Mouse (Mus musculus) cerebellum, postnatal 4 days (tissue): ENCODE measurements around the gene Rtn2.

Experiments
- DNase-seq, 2 experiments: peaks; one replicate each; pipeline ENCODE4 v3.0.0; 2022; ENCODE audit warnings: low spot score in 2 of 2, mixed read lengths in 1 of 2

Gene Rtn2

GRCm38 (mm10) chr7:19282385-19282784, at the start of gene Rtn2:
Gene Rtn2, plus strand, starts transcription at chr7:19282624.
- DNase-seq, result peak; percentile 68 to 89

GRCm38 (mm10) chr7:19234652-19235051, 47.8 kb upstream of the Rtn2 start:
- DNase-seq, result no peak

- DNase-seq, result no peak
Measured at GRCm38 (mm10) chr7:19235092-19235671, 47.2 kb upstream of the Rtn2 start.

GRCm38 (mm10) chr7:19236411-19236810, 46.0 kb upstream of the Rtn2 start:
- no peak for DNase-seq

GRCm38 (mm10) chr7:19238344-19238743, 44.1 kb upstream of the Rtn2 start:
- no peak for DNase-seq

- DNase-seq, result peak; percentile 87 to 92
Measured at GRCm38 (mm10) chr7:19239423-19239822, 43.0 kb upstream of the Rtn2 start.

GRCm38 (mm10) chr7:19239986-19240385, 42.4 kb upstream of the Rtn2 start:
- no peak for DNase-seq

- no peak for DNase-seq
Measured at GRCm38 (mm10) chr7:19240905-19241463, 41.4 kb upstream of the Rtn2 start.

GRCm38 (mm10) chr7:19242005-19242404, 40.4 kb upstream of the Rtn2 start:
- no peak for DNase-seq

DNA sequence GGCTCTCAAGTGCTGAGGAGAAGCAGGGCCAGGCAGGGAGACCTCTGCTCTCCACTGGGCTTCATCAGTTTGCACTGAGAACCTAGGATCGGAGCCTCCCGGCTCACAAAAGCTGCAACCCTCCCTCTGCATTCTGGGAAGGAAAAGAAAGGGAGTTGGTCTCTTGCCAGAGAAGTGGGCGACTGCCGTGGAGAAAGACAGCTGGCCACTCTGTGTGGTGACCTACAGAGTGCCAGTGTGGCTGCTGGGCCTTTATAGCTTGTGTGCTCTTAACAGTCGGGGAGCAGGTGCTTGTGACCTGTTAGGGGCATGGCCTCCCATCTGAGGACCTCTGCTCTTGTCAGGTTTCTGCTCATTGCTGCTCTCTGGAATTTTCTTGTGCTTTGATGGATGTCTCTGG, 38.6 kb upstream of the Rtn2 start:
- DNase-seq, result peak in 1 of 2 experiments; percentile 20

- DNase-seq, result no peak
Measured at GRCm38 (mm10) chr7:19245083-19245482, 37.3 kb upstream of the Rtn2 start.

DNA sequence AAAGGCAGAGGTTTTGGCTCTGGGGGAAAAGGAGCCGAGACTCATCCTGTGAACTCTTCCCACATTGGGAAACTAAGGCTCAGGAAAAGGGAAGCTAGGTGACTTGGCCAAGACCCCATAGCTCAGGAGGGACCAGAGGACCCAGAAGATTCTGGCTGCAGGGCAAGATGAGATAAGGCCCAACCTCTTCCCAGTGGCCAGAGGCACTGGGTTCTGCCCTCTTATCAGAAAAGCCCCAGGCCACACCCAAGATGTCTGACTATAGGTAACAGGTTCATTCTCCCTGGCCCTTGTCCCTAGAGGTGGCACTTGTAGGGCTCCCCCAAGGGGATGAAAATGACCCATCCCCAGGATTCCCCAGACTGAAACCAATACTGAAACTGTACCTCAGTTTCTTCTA, 35.6 kb upstream of the Rtn2 start:
- DNase-seq, result no peak

DNA sequence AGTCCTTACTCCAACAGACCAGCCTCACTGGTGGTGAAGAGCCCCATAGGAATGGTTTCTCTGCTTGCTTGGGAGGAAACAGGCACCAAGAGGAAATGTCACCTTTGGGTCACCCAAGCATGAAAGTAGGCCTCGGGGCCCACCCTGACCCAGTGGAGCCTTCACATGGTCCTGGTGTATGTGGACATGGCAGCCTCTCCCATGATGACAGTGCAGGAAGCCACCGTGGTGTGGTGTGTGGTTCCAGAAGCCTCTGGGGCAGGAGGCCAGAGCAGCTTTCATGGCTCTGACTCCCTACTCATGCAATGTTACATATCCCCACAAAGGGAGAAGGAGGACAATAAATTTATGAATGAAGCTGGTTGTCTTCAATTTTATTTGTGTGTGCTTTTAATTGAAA, 34.9 kb upstream of the Rtn2 start:
- DNase-seq, result no peak

DNA sequence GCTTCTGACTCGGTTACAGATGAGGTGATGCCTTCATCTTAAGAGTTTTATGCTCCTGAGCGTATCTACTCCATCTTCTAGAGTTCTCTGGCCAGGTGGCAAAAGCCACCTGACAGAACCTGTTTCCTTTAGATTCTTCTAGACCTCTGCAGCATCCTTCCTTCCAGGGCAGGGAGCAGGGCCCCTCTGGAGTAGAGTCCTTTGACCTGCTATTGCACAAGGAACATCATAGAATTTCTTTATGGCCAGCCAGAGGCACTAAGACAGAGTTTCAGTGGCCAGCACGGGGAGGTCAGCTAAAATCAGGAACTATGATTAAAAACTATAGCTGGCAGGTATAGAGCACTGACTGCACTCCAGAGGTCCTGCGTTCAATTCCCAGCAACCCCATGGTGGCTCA, 30.3 kb upstream of the Rtn2 start:
- no peak for DNase-seq

GRCm38 (mm10) chr7:19253437-19253836, 29.0 kb upstream of the Rtn2 start:
- DNase-seq, result no peak

GRCm38 (mm10) chr7:19255395-19255794, 27.0 kb upstream of the Rtn2 start:
- no peak for DNase-seq

- no peak for DNase-seq
Measured at GRCm38 (mm10) chr7:19256567-19256966, 25.9 kb upstream of the Rtn2 start.

DNA sequence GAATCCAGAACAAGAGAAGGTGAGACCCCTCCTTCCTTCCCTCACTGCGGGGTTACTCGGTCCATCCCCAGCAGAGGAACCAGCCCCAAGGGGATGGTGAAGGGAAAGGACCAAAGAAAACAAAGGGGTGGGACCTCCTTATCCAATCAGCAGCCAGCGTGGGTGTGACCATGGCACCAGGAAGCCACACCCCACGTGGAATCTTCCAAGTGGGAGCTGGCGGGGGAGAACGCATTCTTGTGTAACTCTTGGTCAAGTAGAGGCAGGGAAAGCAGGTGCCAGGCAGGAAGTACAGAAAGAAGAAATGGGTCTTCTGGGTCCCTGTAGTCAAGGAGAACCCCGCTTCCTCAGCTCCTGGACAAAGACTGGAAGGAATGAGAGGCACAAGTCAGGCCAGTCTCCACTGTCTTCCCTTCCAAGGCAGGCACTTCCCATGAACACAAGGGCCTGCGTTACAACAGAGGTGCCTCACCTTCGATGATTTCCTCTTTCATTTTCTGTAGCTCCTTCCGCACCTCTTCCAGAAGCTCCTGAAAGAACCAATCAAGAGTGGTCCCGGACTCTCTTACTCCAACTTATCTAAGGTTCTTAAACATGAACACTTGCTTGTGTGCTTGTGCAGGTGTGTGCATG, 24.9 kb upstream of the Rtn2 start:
- peak in 1 of 2 experiments; percentile 34 for DNase-seq

DNA sequence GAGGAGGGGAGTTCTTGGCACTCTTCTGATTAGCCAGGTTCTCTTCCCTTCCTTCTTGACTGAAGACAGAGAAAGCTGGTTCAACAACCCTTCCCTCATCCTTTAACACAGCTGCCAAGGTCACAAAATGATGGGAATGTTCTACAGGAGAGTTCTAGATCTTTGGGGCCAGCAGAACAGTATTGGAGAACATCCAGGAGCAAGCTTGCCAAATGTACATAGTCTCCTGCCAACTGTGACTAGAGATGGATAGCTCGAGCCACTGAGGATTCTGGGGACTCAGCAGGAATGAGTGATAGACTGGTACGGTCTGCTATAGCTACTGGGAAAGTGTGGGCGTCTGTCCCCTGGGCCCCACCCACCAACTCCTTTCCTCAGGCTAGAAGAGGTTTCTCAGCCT, 24.1 kb upstream of the Rtn2 start:
- DNase-seq, result no peak

DNA sequence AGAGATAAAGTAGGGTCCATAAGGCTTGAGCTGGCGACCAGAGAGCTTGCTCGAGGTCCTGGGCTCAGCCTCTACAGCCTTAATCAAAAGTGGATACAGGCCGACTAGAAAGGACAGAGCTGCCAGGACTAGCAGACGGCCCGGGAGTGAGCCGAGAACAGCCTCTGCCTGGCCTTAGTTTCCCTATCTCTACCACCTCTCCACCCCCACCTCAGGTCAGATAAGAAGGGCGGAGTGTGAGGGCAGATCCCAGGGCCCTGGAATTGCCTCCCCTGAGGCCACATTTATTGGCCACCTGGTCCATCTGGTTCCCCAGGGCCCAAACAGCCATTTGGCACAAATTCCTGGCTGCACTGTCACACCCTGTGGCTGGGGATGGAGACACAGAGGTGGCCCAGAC, 17.3 kb upstream of the Rtn2 start:
- no peak for DNase-seq

GRCm38 (mm10) chr7:19265928-19266822, 16.2 kb upstream of the Rtn2 start:
- DNase-seq, result no peak

GRCm38 (mm10) chr7:19267051-19267450, 15.4 kb upstream of the Rtn2 start:
- no peak for DNase-seq
